Mouse (Mus musculus) lung, adult 2 months (tissue): ENCODE measurements around the gene Cmtm5.
A peak's percentile ranks its signal among the peaks of the same experiment; 100 is the strongest.

ENCODE experiments used
- CTCF ChIP-seq: fragments of 200-500 bp; IDR thresholded peaks from 2 replicates; pipeline ENCODE4 v1.5.1; 2011; ENCODE audit warnings: mild to moderate bottlenecking, low read length, control low read depth; ENCODE audit not compliant: insufficient read depth
- POLR2A ChIP-seq: fragments of 200-500 bp; IDR thresholded peaks from 2 replicates; pipeline ENCODE4 v1.6.1; 2011; ENCODE audit warnings: low read depth, mild to moderate bottlenecking, control low read depth, low read length, borderline replicate concordance; ENCODE audit errors: extremely low read depth

DNA sequence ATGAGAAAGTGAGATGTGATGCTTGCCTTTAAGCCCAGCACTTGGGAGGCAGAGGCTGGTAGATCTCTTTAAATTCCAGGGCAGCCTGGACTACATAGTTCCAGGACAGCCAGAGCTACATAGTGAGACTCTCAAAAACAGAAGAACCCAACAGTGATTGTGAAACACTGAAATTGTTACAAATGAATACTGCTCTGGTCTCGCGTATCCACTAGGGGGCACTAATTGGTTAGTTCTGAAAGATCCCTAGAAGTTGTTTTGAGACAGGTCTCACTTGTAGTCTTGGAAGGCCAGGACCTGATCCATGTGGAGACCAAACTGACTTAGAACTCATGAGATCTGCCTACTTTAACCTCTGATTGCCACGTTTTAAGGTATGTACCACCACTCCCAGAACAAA lies 35.7 kb upstream of the Cmtm5 start:
- peak; percentile 32; the same call in 1 of the 2 replicates for TF ChIP-seq CTCF
- no peak for TF ChIP-seq POLR2A
